Mouse (Mus musculus) megakaryocyte, embryonic 14.5 days (primary cell): ENCODE results near the gene Frem2.

Experiments
- FLI1 ChIP-seq: IDR thresholded peaks from 2 replicates; pipeline ENCODE4 v1.6.1; 2012; ENCODE audit warnings: low read length, inconsistent platforms, mixed read lengths
- GATA1 ChIP-seq: IDR thresholded peaks from 3 replicates; pipeline ENCODE4 v1.6.1; 2012; ENCODE audit warnings: mixed read lengths, low read length, inconsistent platforms, borderline replicate concordance

- no peak for TF ChIP-seq GATA1
- no peak for TF ChIP-seq FLI1
Measured at GRCm38 (mm10) chr3:53502428-53502827, 154.7 kb downstream of the Frem2 start.
